Mouse (Mus musculus) bone marrow macrophage, adult 2 months (primary cell): ENCODE data around the gene Arhgap21. TPM values are rescaled to one million over a fixed set of nuclear protein-coding genes. Genes with fewer than 3 reads are reported as not detected.

Source experiments
- H3K27ac ChIP-seq: 2 replicates; pipeline ENCODE4 v1.5.1; 2012; ENCODE audit warnings: low read depth, low read length; ENCODE audit not compliant: insufficient read depth
- H3K4me1 ChIP-seq: 2 replicates; pipeline ENCODE4 v1.6.1; 2012; ENCODE audit warnings: low read length; ENCODE audit not compliant: control insufficient read depth, insufficient read depth
- H3K4me3 ChIP-seq: 2 replicates; pipeline ENCODE4 v1.5.1; 2012; ENCODE audit warnings: mild to moderate bottlenecking, low read length, moderate library complexity; ENCODE audit not compliant: insufficient read depth
- CTCF ChIP-seq: IDR thresholded peaks from 2 replicates; pipeline ENCODE4 v1.5.1; 2012; ENCODE audit warnings: low read depth, mild to moderate bottlenecking, low read length, moderate library complexity
- POLR2A ChIP-seq: IDR thresholded peaks from 2 replicates; pipeline ENCODE4 v1.6.1; 2012; ENCODE audit warnings: mild to moderate bottlenecking, low read depth, low read length, borderline replicate concordance
- polyA plus RNA-seq: library from polyadenylated mRNA; stranded (reverse); fragments of >200 nt; gene quantifications from 2 replicates; pipeline ENCODE4 v1.2.4, GENCODE M21; 2012; ENCODE audit not compliant: missing spikeins, insufficient read depth, insufficient read length

The Arhgap21 gene
- polyA plus RNA-seq, 1 experiment, result 22.7 TPM

GRCm38 (mm10) chr2:20922366-20922765, 46.3 kb downstream of the Arhgap21 start:
- peaks cover 9% of the 10 kb centered on the region for H3K4me1 ChIP-seq

GRCm38 (mm10) chr2:20921558-20921957, 47.1 kb downstream of the Arhgap21 start:
- no peak overlapping the region for H3K27ac ChIP-seq
- no peak overlapping the region for H3K4me3 ChIP-seq
- TF ChIP-seq CTCF, result no peak
- no peak for TF ChIP-seq POLR2A
- H3K4me1 ChIP-seq, result peaks cover 10% of the 10 kb centered on the region

More at GRCm38 (mm10) chr2:20922366-20922765, 46.3 kb downstream of the Arhgap21 start:
- H3K27ac ChIP-seq, result no peak overlapping the region
- no peak overlapping the region for H3K4me3 ChIP-seq
- TF ChIP-seq POLR2A (no peak), CTCF (no peak)

DNA sequence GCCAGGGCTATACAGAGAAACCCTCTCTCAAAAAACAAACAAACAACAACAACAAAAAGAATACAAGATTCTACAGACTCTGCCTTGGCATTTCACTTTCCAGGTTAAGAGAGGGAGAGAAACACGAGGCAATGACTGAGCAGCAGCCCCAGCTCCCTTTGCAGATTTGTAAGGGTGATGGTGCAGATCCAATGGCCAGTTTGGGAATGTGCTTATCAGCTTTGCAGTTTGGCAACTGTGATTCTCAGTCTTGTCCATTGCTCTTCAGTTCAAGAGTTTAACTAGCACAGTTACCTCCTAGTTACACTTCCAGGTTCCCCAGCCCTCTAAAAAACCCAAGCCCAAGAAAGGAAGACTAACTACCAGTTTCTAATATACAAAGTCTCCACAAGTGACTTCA, 47.7 kb downstream of the Arhgap21 start:
- no peak overlapping the region for H3K4me3 ChIP-seq
- H3K4me1 ChIP-seq, result peaks cover 13% of the 10 kb centered on the region
- no peak for TF ChIP-seq CTCF
- H3K27ac ChIP-seq, result no peak overlapping the region

DNA sequence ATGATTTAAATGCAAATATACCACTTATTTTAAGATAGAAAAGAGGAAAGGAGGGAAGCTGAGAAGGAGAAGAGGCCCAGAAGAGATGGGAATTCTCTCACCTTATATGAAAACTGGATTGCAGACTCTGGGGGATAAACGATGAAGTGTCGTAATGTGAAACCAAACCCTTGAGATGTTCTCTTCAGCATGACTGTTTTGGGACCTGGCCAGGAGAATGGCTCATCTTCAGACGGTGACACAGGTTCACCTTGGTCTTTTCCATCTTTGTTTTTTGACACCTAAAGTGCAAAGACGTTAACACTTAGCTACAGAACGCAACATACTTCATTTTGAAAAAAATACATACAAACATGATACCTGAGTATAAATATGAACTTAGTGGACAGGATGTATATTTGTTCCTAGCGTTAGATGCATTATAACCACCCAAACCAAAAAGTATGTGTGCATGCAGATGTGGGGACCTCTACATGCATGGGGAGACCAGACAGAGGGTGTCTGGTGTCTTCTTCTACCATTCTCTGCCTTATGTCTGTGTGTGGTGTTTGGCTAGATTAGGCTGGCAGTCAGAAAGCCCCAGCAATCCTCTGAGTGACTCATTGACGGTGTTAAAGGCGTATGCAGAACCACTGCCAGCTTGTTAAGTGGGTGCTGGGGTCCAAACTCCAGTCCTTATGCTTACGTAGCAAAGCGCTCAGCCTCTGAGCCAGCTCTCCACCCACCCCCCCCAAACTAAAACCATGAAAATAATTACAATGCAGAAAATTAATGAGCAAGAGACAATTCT, 54.0 kb downstream of the Arhgap21 start:
- H3K4me3 ChIP-seq, result no peak overlapping the region
- peaks cover 10% of the 10 kb centered on the region for H3K4me1 ChIP-seq
- TF ChIP-seq POLR2A (no peak), CTCF (no peak)
- H3K27ac ChIP-seq, result no peak overlapping the region

- Histone ChIP-seq H3K4me3 (no peak overlapping the region), H3K27ac (no peak overlapping the region), H3K4me1 (peaks cover 19% of the 10 kb centered on the region)
- no peak for TF ChIP-seq CTCF
- TF ChIP-seq POLR2A, result no peak
Measured at GRCm38 (mm10) chr2:20913019-20913415, 55.7 kb downstream of the Arhgap21 start.

- H3K27ac ChIP-seq, result no peak overlapping the region
- peaks cover 19% of the 10 kb centered on the region for H3K4me1 ChIP-seq
- no peak overlapping the region for H3K4me3 ChIP-seq
- no peak for TF ChIP-seq POLR2A
- no peak for TF ChIP-seq CTCF
Measured at GRCm38 (mm10) chr2:20912348-20913018, 56.2 kb downstream of the Arhgap21 start.

DNA sequence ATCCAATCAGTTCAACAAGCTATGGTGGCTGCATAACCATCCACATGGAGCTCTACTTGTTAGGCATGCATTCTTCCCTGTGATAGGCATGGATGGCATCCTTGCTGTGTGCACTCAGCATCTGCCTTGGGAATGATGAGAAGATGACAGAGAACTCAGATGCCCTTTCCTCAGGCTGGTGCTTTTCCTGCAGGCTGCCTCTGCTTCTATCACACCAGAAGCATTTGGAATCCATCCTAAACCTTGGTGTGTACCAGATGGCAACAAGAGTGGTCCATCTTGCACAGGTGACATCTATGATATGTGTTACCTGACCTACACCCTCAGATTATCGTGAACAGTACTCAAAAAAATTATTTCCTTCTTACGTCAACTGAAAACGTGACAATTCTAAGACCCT, 58.2 kb downstream of the Arhgap21 start:
- Histone ChIP-seq H3K27ac (no peak overlapping the region), H3K4me1 (peaks cover 27% of the 10 kb centered on the region), H3K4me3 (no peak overlapping the region)
- no peak for TF ChIP-seq POLR2A
- TF ChIP-seq CTCF, result no peak

DNA sequence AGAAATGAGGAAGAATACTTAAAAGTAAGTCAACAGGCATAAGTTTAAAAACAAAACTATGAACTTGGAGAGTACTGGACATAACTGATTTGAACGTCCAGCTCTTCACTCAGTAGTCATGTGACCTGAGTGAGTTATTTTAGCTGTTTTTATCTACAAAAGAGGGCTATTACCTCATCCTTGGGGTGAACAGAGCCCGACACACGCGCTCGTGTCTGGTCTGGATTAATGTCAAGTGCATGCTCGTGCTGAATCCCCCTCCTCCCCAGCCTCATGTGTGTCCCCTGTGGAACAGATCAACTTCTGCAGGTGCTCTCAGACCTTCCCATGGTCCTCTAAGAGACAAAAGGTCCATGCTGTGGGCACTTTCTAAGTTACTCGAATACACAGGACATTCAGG, 59.3 kb downstream of the Arhgap21 start:
- H3K4me3 ChIP-seq, result no peak overlapping the region
- no peak overlapping the region for H3K27ac ChIP-seq
- H3K4me1 ChIP-seq, result peaks cover 28% of the 10 kb centered on the region
- TF ChIP-seq POLR2A, result no peak
- TF ChIP-seq CTCF, result no peak

DNA sequence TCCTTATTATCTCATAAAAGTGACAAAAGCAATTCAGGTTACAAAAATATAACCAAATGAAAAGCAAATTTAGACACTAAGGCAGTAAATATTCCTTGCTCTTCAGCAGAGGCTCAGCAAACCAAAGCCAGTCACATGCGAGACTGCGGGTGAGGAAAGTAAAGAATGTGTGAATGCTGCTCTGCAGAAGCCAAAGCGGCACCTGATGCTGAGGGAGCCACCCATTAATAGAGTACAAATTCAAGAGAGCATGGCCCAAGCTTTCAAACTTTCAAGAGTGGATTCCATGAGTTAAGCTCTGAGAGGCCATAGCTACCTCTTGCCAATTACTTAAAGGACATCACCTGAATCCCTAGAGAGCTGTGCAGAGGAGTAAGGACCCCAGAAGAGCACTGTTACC, 61.4 kb downstream of the Arhgap21 start:
- Histone ChIP-seq H3K4me3 (no peak overlapping the region), H3K27ac (no peak overlapping the region), H3K4me1 (peaks cover 28% of the 10 kb centered on the region)
- no peak for TF ChIP-seq POLR2A
- no peak for TF ChIP-seq CTCF

DNA sequence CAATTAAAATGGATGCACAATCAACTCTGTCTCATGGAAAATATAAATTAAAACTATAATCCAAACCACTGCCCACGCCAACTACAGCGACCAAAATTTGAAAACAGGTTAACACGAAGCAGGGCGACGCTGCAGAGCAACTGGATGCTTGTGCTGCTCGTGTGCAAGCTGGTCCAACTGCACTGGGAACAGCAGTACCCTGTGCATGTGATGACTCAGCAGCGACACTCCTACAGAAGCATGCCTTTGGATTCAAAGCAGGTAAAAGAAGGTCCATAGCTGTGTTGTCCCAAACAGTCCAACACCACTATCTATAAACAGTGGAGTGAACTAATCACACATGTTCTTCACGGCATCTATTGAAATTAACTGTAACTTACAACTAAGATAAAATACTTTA, 63.3 kb downstream of the Arhgap21 start:
- no peak overlapping the region for H3K27ac ChIP-seq
- no peak overlapping the region for H3K4me3 ChIP-seq
- H3K4me1 ChIP-seq, result peaks cover 28% of the 10 kb centered on the region
- TF ChIP-seq POLR2A (no peak), CTCF (no peak)
